Mouse (Mus musculus): ENCODE results near the gene Sv2c.

GRCm38 (mm10) chr13:95950434-95951091, 181.8 kb downstream of the Sv2c start:
- TF ChIP-seq CTCF (IDR thresholded peaks at IDR 0.05; ENCODE audit: low read depth) (no peak), EP300 (optimal IDR thresholded peaks at IDR 0.05) (no peak)

Data from stomach, postnatal 0 days (tissue).